Mouse (Mus musculus): ENCODE measurements around the gene Plcb4.
"Not testable (repeated sequence)": the region's sequence is repeated elsewhere in the genome, so short reads cannot be mapped to it uniquely, and the experiment has no call there.

The Plcb4 gene

GRCm38 (mm10) chr2:135932569-135932968 is 273.8 kb downstream of the Plcb4 start:
- DNase-seq (ENCODE audit: extremely low read depth, low read depth, low spot score), result no peak

GRCm38 (mm10) chr2:135936376-135936775 is 277.6 kb downstream of the Plcb4 start:
- no peak for DNase-seq (ENCODE audit: extremely low read depth, low read depth, low spot score)

GRCm38 (mm10) chr2:135937646-135938045 is 278.8 kb downstream of the Plcb4 start:
- no peak for DNase-seq (ENCODE audit: extremely low read depth, low read depth, low spot score)

- DNase-seq (ENCODE audit: extremely low read depth, low read depth, low spot score), result no peak
Measured at GRCm38 (mm10) chr2:135939933-135940332, 281.1 kb downstream of the Plcb4 start.

- no peak for DNase-seq (ENCODE audit: extremely low read depth, low read depth, low spot score)
Measured at GRCm38 (mm10) chr2:135947839-135948238, 289.0 kb downstream of the Plcb4 start.

DNA sequence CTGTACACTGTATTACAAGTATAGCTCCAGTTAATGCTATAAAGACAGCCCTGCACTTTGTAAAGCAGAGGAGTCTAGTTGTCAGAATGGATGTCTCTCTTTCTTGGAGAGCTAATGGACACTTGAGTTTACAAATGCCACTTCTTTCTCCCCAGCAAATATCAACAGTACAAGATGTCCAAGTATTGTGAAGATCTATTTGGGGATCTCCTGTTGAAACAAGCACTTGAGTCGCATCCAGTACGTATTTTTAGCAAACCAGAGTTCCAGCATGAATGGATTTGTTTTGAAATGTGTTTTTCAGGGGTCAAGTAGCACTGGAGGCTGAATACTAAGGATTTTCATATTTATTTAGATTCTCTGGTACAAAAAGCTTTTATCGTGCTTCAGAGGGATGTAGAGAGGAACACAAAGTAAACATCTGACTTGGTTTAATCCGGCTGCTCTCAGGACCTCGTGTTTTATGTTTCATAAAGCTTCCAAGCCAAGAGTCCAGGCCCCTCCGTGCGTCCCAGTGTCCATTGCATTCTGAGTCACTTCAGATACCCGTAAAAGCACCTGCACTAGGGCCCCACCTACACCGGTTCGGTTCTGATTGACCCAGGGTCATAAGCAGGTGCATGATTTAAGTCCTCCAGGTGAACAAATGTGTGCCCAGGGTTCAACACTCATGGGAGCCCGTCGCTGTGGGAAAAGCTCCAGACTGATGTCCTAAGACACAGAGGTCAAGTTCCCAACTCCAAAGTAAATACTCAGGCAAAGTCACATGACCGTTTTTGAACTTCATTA is 296.1 kb downstream of the Plcb4 start:
- DNase-seq (ENCODE audit: extremely low read depth, low read depth, low spot score), result no peak

DNA sequence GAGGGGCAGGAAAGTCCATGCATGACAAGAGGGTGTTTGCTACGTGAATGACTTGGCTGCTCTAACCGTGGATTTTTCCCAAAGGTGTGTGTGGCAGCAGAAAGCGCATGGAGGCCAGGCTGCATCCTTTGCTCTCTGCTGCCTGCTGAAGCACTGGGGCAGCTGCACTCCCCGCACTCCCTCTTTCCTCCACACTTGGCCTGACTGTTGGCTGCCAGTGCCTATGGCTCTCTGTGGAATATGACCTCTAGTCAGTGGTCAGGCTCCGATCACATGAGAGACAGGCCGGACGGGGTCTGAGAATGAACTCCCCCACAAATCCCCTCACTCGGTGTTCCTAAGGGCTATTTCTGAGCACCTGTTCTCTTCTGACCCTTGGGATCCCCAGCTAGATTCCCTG is 297.0 kb downstream of the Plcb4 start:
- DNase-seq (ENCODE audit: extremely low read depth, low read depth, low spot score), result no peak

DNA sequence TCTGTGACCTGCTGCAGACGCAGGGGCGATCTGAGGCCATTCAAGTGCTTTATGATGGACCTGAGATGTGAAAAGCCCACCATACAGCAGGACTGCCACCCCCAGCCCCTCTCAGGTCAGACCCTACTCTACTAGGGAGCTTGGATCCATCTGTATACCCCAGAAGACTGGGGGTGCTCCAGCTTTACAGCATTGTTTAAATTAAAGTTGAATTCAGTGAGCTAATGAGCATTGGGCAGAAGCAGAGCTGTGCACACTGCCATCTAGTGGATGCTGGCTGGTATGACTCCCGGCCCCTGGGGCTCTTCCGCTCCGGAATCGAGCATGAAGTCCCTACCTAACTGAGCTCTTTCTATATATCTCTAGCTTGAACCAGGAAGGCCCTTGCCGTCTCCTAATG is 298.9 kb downstream of the Plcb4 start:
- no peak for DNase-seq (ENCODE audit: extremely low read depth, low read depth, low spot score)

- no peak for DNase-seq (ENCODE audit: extremely low read depth, low read depth, low spot score)
Measured at GRCm38 (mm10) chr2:135958453-135958852, 299.6 kb downstream of the Plcb4 start.

DNA sequence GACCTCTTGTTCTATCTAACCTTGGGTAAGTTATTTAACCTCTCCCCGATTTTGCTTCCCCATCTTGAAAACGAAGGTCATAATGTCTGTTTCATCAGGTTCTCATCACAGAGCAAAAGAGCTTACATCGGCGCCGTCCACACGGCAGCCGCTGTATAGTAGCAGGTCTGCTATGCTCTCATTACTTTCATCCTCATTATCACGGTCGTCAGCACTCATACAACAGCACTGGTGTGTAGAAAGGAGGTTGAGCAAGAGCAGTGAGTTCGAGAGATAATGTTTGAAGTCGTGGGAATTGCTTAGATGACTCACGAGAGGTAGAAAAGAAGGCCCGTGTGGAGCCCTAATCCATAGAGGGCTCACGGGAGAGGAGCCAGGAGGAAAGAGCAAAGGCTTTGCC is 304.3 kb downstream of the Plcb4 start:
- no peak for DNase-seq (ENCODE audit: extremely low read depth, low read depth, low spot score)

- no peak for DNase-seq (ENCODE audit: extremely low read depth, low read depth, low spot score)
Measured at GRCm38 (mm10) chr2:135966871-135967557, 308.2 kb downstream of the Plcb4 start.

DNA sequence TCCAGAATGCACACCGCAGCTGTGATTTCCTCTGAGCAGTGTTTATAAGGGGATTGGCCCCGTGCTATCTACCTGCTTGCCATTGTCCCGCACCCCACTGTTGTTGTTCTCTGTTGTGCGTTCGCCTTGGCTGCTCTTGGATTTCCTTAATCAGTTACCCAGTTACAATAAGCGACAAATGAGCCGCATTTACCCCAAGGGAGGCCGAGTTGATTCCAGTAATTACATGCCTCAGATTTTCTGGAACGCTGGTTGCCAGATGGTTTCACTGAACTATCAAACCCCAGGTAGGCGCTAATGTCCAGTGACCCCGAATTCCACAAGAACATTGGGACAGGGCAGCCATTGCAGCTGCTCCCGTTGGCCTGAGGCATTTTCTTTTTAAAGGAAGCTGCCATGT is 309.3 kb downstream of the Plcb4 start:
- no peak for DNase-seq (ENCODE audit: extremely low read depth, low read depth, low spot score)

DNA sequence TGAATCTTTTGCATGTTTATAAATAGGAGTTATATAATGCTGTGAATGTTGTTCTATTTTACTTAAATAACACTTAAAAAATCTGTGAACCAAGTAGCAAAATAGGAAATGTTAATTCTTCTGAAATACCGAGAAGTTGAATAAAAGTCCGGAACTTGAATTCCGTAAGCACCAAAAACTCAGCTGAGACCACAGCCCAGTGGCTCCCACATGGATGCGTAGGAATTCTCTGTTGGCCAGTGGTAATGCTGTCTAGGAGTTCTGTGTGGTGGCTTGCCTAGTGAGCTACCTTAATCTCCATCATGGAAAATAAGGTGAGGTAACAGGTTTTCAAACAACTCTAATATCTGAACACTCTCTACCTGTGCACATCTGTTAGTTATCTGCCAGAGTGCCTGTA is 312.1 kb downstream of the Plcb4 start:
- DNase-seq (ENCODE audit: extremely low read depth, low read depth, low spot score), result no peak

- DNase-seq (ENCODE audit: extremely low read depth, low read depth, low spot score), result no peak
Measured at GRCm38 (mm10) chr2:135975978-135976377, 317.2 kb downstream of the Plcb4 start.

DNA sequence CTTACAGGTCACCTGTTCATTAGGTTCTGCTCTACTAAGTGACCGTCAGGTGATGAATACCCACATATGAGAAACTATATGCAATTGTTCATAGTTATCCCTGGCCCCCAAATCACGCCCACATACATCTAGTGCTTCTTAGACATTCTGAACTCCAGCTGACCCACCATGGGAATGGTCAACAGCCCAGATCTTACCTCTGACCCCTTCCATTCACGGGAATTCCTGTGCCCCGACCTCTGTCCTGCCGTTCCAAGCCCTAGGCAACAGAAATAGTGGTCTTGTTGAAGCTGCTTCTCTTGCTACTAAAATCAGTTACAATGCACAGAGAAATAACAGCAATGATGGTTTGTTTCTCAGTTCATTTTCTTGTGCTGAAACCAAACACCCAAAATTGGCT is 320.0 kb downstream of the Plcb4 start:
- DNase-seq (ENCODE audit: extremely low read depth, low read depth, low spot score), result no peak

DNA sequence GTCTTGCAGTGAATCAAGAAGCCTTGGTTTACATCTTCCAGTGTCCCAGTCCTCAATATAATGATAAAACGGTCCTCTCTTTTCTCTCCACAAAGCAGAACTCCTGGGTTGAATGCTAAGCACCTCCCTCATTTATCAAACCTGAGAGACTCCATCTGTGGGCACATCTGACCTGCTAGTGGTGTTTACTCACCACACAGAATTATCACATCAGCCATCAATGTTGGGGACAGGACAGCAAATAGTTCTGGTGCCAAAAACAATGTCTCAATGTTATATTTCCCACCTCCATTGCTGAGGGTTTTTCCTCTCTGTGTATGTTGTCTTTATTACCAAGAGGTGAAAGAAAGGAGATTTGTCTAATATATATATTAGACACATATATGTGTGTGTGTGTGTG is 321.6 kb downstream of the Plcb4 start:
- no peak for DNase-seq (ENCODE audit: extremely low read depth, low read depth, low spot score)

GRCm38 (mm10) chr2:135983972-135984371 is 325.2 kb downstream of the Plcb4 start:
- no peak for DNase-seq (ENCODE audit: extremely low read depth, low read depth, low spot score)

DNA sequence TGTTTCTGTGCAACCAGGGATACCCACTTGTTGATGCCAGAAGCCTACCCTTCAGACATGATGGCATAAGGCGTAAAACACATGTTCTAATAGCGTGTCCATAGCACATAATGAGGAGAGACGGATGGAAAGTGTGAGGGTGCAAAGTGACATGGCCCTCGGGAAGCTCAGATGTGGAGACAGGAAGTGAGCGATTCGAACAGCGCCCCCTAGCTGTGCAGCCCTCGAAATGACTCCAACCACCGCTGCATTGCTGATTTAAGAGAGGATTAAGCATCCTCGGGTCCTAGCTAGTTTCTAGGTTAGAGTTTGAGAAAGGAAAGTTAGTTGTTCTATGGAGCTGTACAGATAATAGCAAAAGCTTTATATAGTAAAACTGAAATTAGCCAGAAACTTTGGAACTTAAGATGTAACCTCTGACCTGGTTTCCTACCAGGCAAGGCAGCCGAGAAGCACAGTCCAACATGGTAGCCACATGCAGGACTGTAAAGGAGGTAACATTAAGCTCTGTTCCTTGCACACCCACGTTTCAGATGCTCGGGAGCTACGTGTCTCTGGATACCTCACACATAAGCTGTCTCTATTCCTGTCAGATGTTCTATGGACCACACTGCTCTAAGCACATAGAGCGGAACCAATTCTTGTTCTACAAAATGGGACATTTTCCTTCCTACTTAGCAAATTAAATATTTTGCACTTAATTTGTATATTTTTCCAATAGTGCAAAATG is 326.9 kb downstream of the Plcb4 start:
- DNase-seq (ENCODE audit: extremely low read depth, low read depth, low spot score), result no peak

DNA sequence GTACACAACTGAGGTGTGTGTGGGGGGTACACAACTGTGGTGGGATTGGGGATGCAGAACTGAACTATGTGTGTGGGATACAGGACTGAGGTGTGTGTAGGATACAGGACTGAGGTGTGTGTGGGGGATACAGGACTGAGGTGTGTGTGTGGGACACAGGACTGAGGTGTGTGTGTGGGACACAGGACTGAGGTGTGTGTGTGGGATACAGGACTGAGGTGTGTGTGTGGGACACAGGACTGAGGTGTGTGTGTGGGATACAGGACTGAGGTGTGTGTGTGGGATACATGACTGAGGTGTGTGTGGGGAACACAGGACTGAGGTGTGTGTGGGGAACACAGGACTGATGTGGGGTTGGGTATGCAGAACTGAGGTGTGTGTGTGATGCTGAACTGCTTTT is 329.7 kb downstream of the Plcb4 start:
- not testable (repeated sequence) for DNase-seq (ENCODE audit: extremely low read depth, low read depth, low spot score)

- not testable (repeated sequence) for DNase-seq (ENCODE audit: extremely low read depth, low read depth, low spot score)
Measured at GRCm38 (mm10) chr2:135990686-135991085, 331.9 kb downstream of the Plcb4 start.

DNA sequence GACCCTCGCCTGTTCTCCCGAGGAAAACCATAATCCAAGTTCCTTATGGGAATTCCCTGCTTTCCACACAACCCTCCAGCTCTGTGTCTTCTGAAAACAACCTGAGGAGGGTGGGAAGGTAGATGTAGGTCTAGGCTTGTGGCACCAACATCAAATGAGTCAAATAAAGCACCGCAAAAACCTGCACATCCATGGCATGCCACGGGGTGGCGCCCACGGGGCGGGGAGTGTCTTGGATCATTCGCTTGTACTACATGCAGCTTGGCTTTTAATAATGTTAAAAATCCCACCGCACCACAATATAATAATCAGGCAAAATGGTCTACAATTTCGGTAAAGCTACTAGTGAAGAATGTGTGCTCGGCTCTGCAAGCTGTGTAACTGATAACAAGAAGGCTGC is 334.5 kb downstream of the Plcb4 start:
- no peak for DNase-seq (ENCODE audit: extremely low read depth, low read depth, low spot score)

- no peak for DNase-seq (ENCODE audit: extremely low read depth, low read depth, low spot score)
Measured at GRCm38 (mm10) chr2:135995196-135995595, 336.4 kb downstream of the Plcb4 start.

Data from fat pad, adult 2 months (tissue).